Mouse (Mus musculus) limb, embryonic 12.5 days (tissue): ENCODE data around the gene Fgfr2. TPM values are rescaled to one million over a fixed set of nuclear protein-coding genes. Genes with fewer than 3 reads are reported as not detected.

Experiments used
- ATAC-seq: fragments of 200-750 bp; cut with Nextera tagmentation; 2 replicates; pipeline ENCODE4 v1.8.0; 2017; ENCODE audit warnings: low read depth, moderate TSS enrichment; ENCODE audit not compliant: insufficient number of reproducible peaks, insufficient read depth, low FRiP score, low TSS enrichment
- H3K27ac ChIP-seq: fragments of 300-500 bp; sonication (generic); 2 replicates; pipeline ENCODE4 v1.5.1; 2016; ENCODE audit warnings: mild to moderate bottlenecking, moderate library complexity
- H3K27me3 ChIP-seq: fragments of 300-500 bp; sonication (generic); 2 replicates; pipeline ENCODE4 v1.6.1; 2016; ENCODE audit warnings: mild to moderate bottlenecking, moderate library complexity
- H3K36me3 ChIP-seq: fragments of 300-500 bp; sonication (generic); 2 replicates; pipeline ENCODE4 v1.6.1; 2016; ENCODE audit warnings: mild to moderate bottlenecking, moderate library complexity
- H3K4me1 ChIP-seq: fragments of 300-500 bp; sonication (generic); replicated peaks from 2 replicates; pipeline ENCODE4 v1.6.1; 2016
- H3K4me2 ChIP-seq: fragments of 300-500 bp; sonication (generic); 2 replicates; pipeline ENCODE4 v1.6.1; 2016; ENCODE audit warnings: mild to moderate bottlenecking, moderate library complexity
- H3K4me3 ChIP-seq: fragments of 300-500 bp; sonication (generic); replicated peaks from 2 replicates; pipeline ENCODE4 v1.5.1; 2016; ENCODE audit warnings: mild to moderate bottlenecking
- H3K9ac ChIP-seq: fragments of 300-500 bp; sonication (generic); replicated peaks from 2 replicates; pipeline ENCODE4 v1.6.1; 2016; ENCODE audit warnings: mild to moderate bottlenecking, moderate library complexity
- H3K9me3 ChIP-seq: fragments of 300-500 bp; sonication (generic); 2 replicates; pipeline ENCODE4 v1.6.1; 2016; ENCODE audit warnings: mild to moderate bottlenecking, moderate library complexity
- WGBS: fragments of 180-500 bp; shearing (Covaris S2); methylation state at CpG from one replicate; pipeline ENCODE4 v1.1.7; 2016; 5-methylcytosine and 5-hydroxymethylcytosine counted together
- polyA plus RNA-seq: library from polyadenylated mRNA; unstranded; fragments of >200 nt; fragmentation: Nextera tagmentation; extraction: Ambion mirVana; gene quantifications from 2 replicates; pipeline ENCODE4 v1.2.1, GENCODE M21; 2016

The Fgfr2 gene
- polyA plus RNA-seq, 1 experiment from 2014 or later, result 112 TPM

GRCm38 (mm10) chr7:131503739-131504138 is 1619.4 kb downstream of the Fgfr2 start:
- Histone ChIP-seq H3K4me2 (no peak overlapping the region), H3K4me3 (no peak overlapping the region), H3K9me3 (no peaks in the 10 kb centered on the region), H3K4me1 (no peaks in the 10 kb centered on the region), H3K27ac (no peak overlapping the region), H3K27me3 (peaks cover 8% of the 10 kb centered on the region), H3K36me3 (no peaks in the 10 kb centered on the region), H3K9ac (no peak overlapping the region)
- 62% methylated on average over 2 of the region's 2 CpGs for WGBS
- ATAC-seq, result no peak

GRCm38 (mm10) chr7:131478403-131478802 is 1644.7 kb downstream of the Fgfr2 start:
- Histone ChIP-seq H3K4me1 (no peaks in the 10 kb centered on the region), H3K36me3 (no peaks in the 10 kb centered on the region), H3K4me2 (no peak overlapping the region), H3K9me3 (no peaks in the 10 kb centered on the region), H3K27me3 (no peaks in the 10 kb centered on the region), H3K4me3 (no peak overlapping the region), H3K27ac (no peak overlapping the region), H3K9ac (no peak overlapping the region)
- WGBS, result 91% methylated on average over 5 of the region's 5 CpGs
- no peak for ATAC-seq

- H3K9me3 ChIP-seq, result no peaks in the 10 kb centered on the region
- H3K36me3 ChIP-seq, result no peaks in the 10 kb centered on the region
- H3K4me2 ChIP-seq, result no peak overlapping the region
- H3K9ac ChIP-seq, result no peak overlapping the region
- no peaks in the 10 kb centered on the region for H3K27me3 ChIP-seq
- H3K4me3 ChIP-seq, result no peak overlapping the region
- H3K4me1 ChIP-seq, result no peaks in the 10 kb centered on the region
- WGBS, result 21% methylated on average over 8 of the region's 8 CpGs
- ATAC-seq, result no peak
- H3K27ac ChIP-seq, result no peak overlapping the region
These were observed 1646.0 kb downstream of the Fgfr2 start for GRCm38 (mm10) chr7:131477140-131477539.

GRCm38 (mm10) chr7:131471551-131471950 is 1651.6 kb downstream of the Fgfr2 start:
- 87% methylated on average over 5 of the region's 5 CpGs for WGBS
- Histone ChIP-seq H3K27me3 (no peaks in the 10 kb centered on the region), H3K9ac (no peak overlapping the region), H3K4me1 (no peaks in the 10 kb centered on the region), H3K4me2 (no peak overlapping the region), H3K9me3 (peaks cover 5% of the 10 kb centered on the region), H3K27ac (no peak overlapping the region), H3K4me3 (no peak overlapping the region), H3K36me3 (no peaks in the 10 kb centered on the region)
- no peak for ATAC-seq

GRCm38 (mm10) chr7:131469506-131469905 is 1653.6 kb downstream of the Fgfr2 start:
- ATAC-seq, result no peak
- WGBS, result 73% methylated on average over 3 of the region's 3 CpGs
- Histone ChIP-seq H3K4me2 (no peak overlapping the region), H3K27me3 (no peaks in the 10 kb centered on the region), H3K4me1 (no peaks in the 10 kb centered on the region), H3K36me3 (no peaks in the 10 kb centered on the region), H3K27ac (no peak overlapping the region), H3K4me3 (no peak overlapping the region), H3K9me3 (peaks cover 5% of the 10 kb centered on the region), H3K9ac (no peak overlapping the region)

GRCm38 (mm10) chr7:131467312-131467711 is 1655.8 kb downstream of the Fgfr2 start:
- no peak overlapping the region for H3K27ac ChIP-seq
- no peak overlapping the region for H3K4me3 ChIP-seq
- H3K9me3 ChIP-seq, result peaks cover 5% of the 10 kb centered on the region
- H3K27me3 ChIP-seq, result no peaks in the 10 kb centered on the region
- 79% methylated on average over 3 of the region's 3 CpGs for WGBS
- H3K9ac ChIP-seq, result no peak overlapping the region
- no peak for ATAC-seq
- no peaks in the 10 kb centered on the region for H3K36me3 ChIP-seq
- H3K4me1 ChIP-seq, result no peaks in the 10 kb centered on the region
- H3K4me2 ChIP-seq, result no peak overlapping the region

GRCm38 (mm10) chr7:131465735-131466134 is 1657.4 kb downstream of the Fgfr2 start:
- Histone ChIP-seq H3K4me1 (no peaks in the 10 kb centered on the region), H3K27me3 (no peaks in the 10 kb centered on the region), H3K36me3 (no peaks in the 10 kb centered on the region), H3K9ac (no peak overlapping the region), H3K9me3 (peaks cover 5% of the 10 kb centered on the region), H3K27ac (no peak overlapping the region), H3K4me2 (no peak overlapping the region), H3K4me3 (no peak overlapping the region)
- no peak for ATAC-seq
- 58% methylated on average over 3 of the region's 3 CpGs for WGBS

- no peak overlapping the region for H3K4me2 ChIP-seq
- 67% methylated on average over 3 of the region's 3 CpGs for WGBS
- no peak overlapping the region for H3K27ac ChIP-seq
- no peaks in the 10 kb centered on the region for H3K4me1 ChIP-seq
- ATAC-seq, result no peak
- H3K27me3 ChIP-seq, result no peaks in the 10 kb centered on the region
- H3K9me3 ChIP-seq, result peaks cover 5% of the 10 kb centered on the region
- H3K36me3 ChIP-seq, result no peaks in the 10 kb centered on the region
- H3K4me3 ChIP-seq, result no peak overlapping the region
- H3K9ac ChIP-seq, result no peak overlapping the region
These were observed 1658.0 kb downstream of the Fgfr2 start for GRCm38 (mm10) chr7:131465117-131465601.

GRCm38 (mm10) chr7:131456714-131457113 is 1666.4 kb downstream of the Fgfr2 start:
- WGBS, result 85% methylated on average over 5 of the region's 5 CpGs
- H3K27me3 ChIP-seq, result no peaks in the 10 kb centered on the region

GRCm38 (mm10) chr7:131437051-131437450 is 1686.1 kb downstream of the Fgfr2 start:
- Histone ChIP-seq H3K4me2 (no peak overlapping the region), H3K9me3 (no peaks in the 10 kb centered on the region), H3K27me3 (no peaks in the 10 kb centered on the region), H3K4me1 (no peaks in the 10 kb centered on the region), H3K4me3 (no peak overlapping the region), H3K36me3 (peaks cover 6% of the 10 kb centered on the region), H3K27ac (no peak overlapping the region), H3K9ac (no peak overlapping the region)
- no peak for ATAC-seq
- 48% methylated on average over 3 of the region's 3 CpGs for WGBS

More at GRCm38 (mm10) chr7:131456714-131457113, 1666.4 kb downstream of the Fgfr2 start:
- no peaks in the 10 kb centered on the region for H3K9me3 ChIP-seq
- no peak overlapping the region for H3K4me3 ChIP-seq
- H3K9ac ChIP-seq, result no peak overlapping the region
- H3K4me2 ChIP-seq, result no peak overlapping the region
- no peak for ATAC-seq
- H3K4me1 ChIP-seq, result no peaks in the 10 kb centered on the region
- no peak overlapping the region for H3K27ac ChIP-seq
- H3K36me3 ChIP-seq, result no peaks in the 10 kb centered on the region

- no peak for ATAC-seq
- H3K9me3 ChIP-seq, result no peaks in the 10 kb centered on the region
- H3K4me1 ChIP-seq, result no peaks in the 10 kb centered on the region
- WGBS, result 91% methylated on average over 1 of the region's 1 CpGs
- no peak overlapping the region for H3K9ac ChIP-seq
- H3K36me3 ChIP-seq, result peaks cover 16% of the 10 kb centered on the region
- H3K27ac ChIP-seq, result no peak overlapping the region
- no peaks in the 10 kb centered on the region for H3K27me3 ChIP-seq
- H3K4me2 ChIP-seq, result no peak overlapping the region
- no peak overlapping the region for H3K4me3 ChIP-seq
These were observed 1688.9 kb downstream of the Fgfr2 start for GRCm38 (mm10) chr7:131434276-131434675.

GRCm38 (mm10) chr7:131432244-131432643 is 1690.9 kb downstream of the Fgfr2 start:
- no peak overlapping the region for H3K27ac ChIP-seq
- H3K4me2 ChIP-seq, result no peak overlapping the region
- H3K4me1 ChIP-seq, result no peaks in the 10 kb centered on the region
- WGBS, result 23% methylated on average over 1 of the region's 1 CpGs
- no peaks in the 10 kb centered on the region for H3K27me3 ChIP-seq
- no peak overlapping the region for H3K9ac ChIP-seq
- H3K36me3 ChIP-seq, result peaks cover 25% of the 10 kb centered on the region
- no peak overlapping the region for H3K4me3 ChIP-seq
- H3K9me3 ChIP-seq, result no peaks in the 10 kb centered on the region
- ATAC-seq, result no peak
